Mouse (Mus musculus) limb, embryonic 11.5 days (tissue): ENCODE measurements around the gene Pip5k1a. TPM values are rescaled to one million over a fixed set of nuclear protein-coding genes. Genes with fewer than 3 reads are reported as not detected.
"Not testable (repeated sequence)": the region's sequence is repeated elsewhere in the genome, so short reads cannot be mapped to it uniquely, and the experiment has no call there.

ENCODE experiments used
- ATAC-seq: fragments of 200-750 bp; cut with Nextera tagmentation; 2 replicates; pipeline ENCODE4 v1.8.0; 2017; ENCODE audit warnings: low read depth; ENCODE audit not compliant: insufficient number of reproducible peaks, low FRiP score, low TSS enrichment
- DNase-seq: peaks from one replicate; pipeline ENCODE4 v3.0.0-alpha.2; 2015; ENCODE audit warnings: low spot score
- H3K27ac ChIP-seq: fragments of 300-500 bp; sonication (generic); replicated peaks from 2 replicates; pipeline ENCODE4 v1.5.1; 2014; ENCODE audit warnings: low read depth, mild to moderate bottlenecking, low read length
- H3K27me3 ChIP-seq: fragments of 300-500 bp; sonication (generic); 2 replicates; pipeline ENCODE4 v1.6.1; 2014; ENCODE audit warnings: mild to moderate bottlenecking, low read length, mixed read lengths; ENCODE audit not compliant: control insufficient read depth, insufficient read depth
- H3K36me3 ChIP-seq: fragments of 300-500 bp; sonication (generic); 2 replicates; pipeline ENCODE4 v1.6.1; 2014; ENCODE audit warnings: mild to moderate bottlenecking, low read length, moderate library complexity, mixed read lengths; ENCODE audit not compliant: control insufficient read depth, insufficient read depth
- H3K4me1 ChIP-seq: fragments of 300-500 bp; sonication (generic); 2 replicates; pipeline ENCODE4 v1.6.1; 2014; ENCODE audit warnings: low read length, mixed read lengths; ENCODE audit not compliant: control insufficient read depth, insufficient read depth
- H3K4me2 ChIP-seq: fragments of 300-500 bp; sonication (generic); 2 replicates; pipeline ENCODE4 v1.6.1; 2014; ENCODE audit warnings: low read depth, mild to moderate bottlenecking, moderate library complexity; ENCODE audit not compliant: severe bottlenecking
- H3K4me3 ChIP-seq: fragments of 300-500 bp; sonication (generic); 2 replicates; pipeline ENCODE4 v1.5.1; 2014; ENCODE audit warnings: low read depth, low read length
- H3K9ac ChIP-seq: fragments of 300-500 bp; sonication (generic); 2 replicates; pipeline ENCODE4 v1.6.1; 2014; ENCODE audit warnings: mild to moderate bottlenecking, low read length
- H3K9me3 ChIP-seq: fragments of 300-500 bp; sonication (generic); 2 replicates; pipeline ENCODE4 v1.6.1; 2016; ENCODE audit warnings: low read length; ENCODE audit not compliant: control insufficient read depth
- WGBS: fragments of 180-500 bp; shearing (Covaris S2); extraction: QIAGEN DNeasy Blood & Tissue Kit; methylation state at CpG from one replicate; pipeline ENCODE4 v1.1.7; 2014; 5-methylcytosine and 5-hydroxymethylcytosine counted together
- polyA plus RNA-seq: library from polyadenylated mRNA; unstranded; fragments of >200 nt; fragmentation: Nextera tagmentation; extraction: Ambion mirVana; gene quantifications from 2 replicates; pipeline ENCODE4 v1.2.1, GENCODE M21; 2014

The Pip5k1a gene
- polyA plus RNA-seq, 1 experiment from 2014 or later: 15.4 TPM

- no peak for DNase-seq
- H3K4me1 ChIP-seq: peaks cover 13% of the 10 kb centered on the region
- no peak overlapping the region for H3K27ac ChIP-seq
- H3K36me3 ChIP-seq: no peaks in the 10 kb centered on the region
- no peaks in the 10 kb centered on the region for H3K9me3 ChIP-seq
- 68% methylated on average over 2 of the region's 2 CpGs for WGBS
- H3K4me3 ChIP-seq: no peak overlapping the region
- ATAC-seq: no peak
- no peak overlapping the region for H3K9ac ChIP-seq
- no peak overlapping the region for H3K4me2 ChIP-seq
- no peaks in the 10 kb centered on the region for H3K27me3 ChIP-seq
These were observed 1.2 kb upstream of the Pip5k1a start for GRCm38 (mm10) chr3:95107898-95108297.

GRCm38 (mm10) chr3:95107308-95107707 is 578 bp upstream of the Pip5k1a start:
- H3K27ac ChIP-seq: not testable (repeated sequence)

GRCm38 (mm10) chr3:95105586-95106337 is 968 bp downstream of the Pip5k1a start:
- ATAC-seq (peak; percentile 22; the same call in 1 of the 2 replicates), DNase-seq (no peak)
- Histone ChIP-seq H3K36me3 (no peaks in the 10 kb centered on the region), H3K4me2 (peak overlapping the region; percentile 83), H3K9me3 (no peaks in the 10 kb centered on the region), H3K27me3 (no peaks in the 10 kb centered on the region), H3K4me3 (peak overlapping the region; percentile 97), H3K4me1 (peaks cover 7% of the 10 kb centered on the region), H3K27ac (peak overlapping the region; percentile 56; the same call in 1 of the 2 replicates), H3K9ac (peak overlapping the region; percentile 91)
- under 1% methylated on average over 16 of the region's 16 CpGs for WGBS

More at GRCm38 (mm10) chr3:95107308-95107707, 578 bp upstream of the Pip5k1a start:
- not testable (repeated sequence) for H3K27me3 ChIP-seq, H3K36me3 ChIP-seq, H3K9me3 ChIP-seq, ATAC-seq, DNase-seq, H3K9ac ChIP-seq
- Histone ChIP-seq H3K4me1 (peaks cover 11% of the 10 kb centered on the region), H3K4me2 (peak overlapping the region; percentile 39; the same call in 1 of the 2 replicates), H3K4me3 (peak overlapping the region; percentile 97; the same call in 1 of the 2 replicates)

DNA sequence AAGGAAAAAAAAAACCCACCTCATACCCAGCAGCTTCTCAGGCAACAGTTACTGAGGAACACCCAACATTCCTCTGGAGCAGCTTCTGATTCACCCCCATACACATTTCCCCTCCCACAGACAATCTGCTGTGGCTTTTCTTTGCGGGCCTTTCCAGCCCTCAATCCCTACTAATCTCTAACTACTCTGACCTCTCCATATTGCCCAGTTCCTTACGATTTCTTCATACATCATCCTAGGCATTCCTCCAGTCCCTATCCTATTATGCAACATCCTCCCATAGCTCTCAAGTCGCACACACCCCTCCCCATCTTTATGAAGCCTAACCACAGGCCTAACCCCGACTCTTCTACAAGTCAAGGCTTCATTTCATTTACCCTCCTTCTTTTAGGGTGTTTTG is 1.6 kb downstream of the Pip5k1a start:
- Histone ChIP-seq H3K27ac (no peak overlapping the region), H3K36me3 (no peaks in the 10 kb centered on the region), H3K9me3 (no peaks in the 10 kb centered on the region), H3K9ac (peak overlapping the region; percentile 91; the same call in 1 of the 2 replicates), H3K4me3 (peak overlapping the region; percentile 97), H3K4me1 (peaks cover 7% of the 10 kb centered on the region), H3K27me3 (no peaks in the 10 kb centered on the region), H3K4me2 (peak overlapping the region; percentile 83)
- no peak for DNase-seq
- ATAC-seq: no peak
- WGBS: 75% methylated on average over 4 of the region's 4 CpGs

- H3K27ac ChIP-seq: no peak overlapping the region
- H3K36me3 ChIP-seq: peaks cover 2% of the 10 kb centered on the region; the same call in 1 of the 2 replicates
- no peaks in the 10 kb centered on the region for H3K27me3 ChIP-seq
- no peak overlapping the region for H3K9ac ChIP-seq
- WGBS: 23% methylated on average over 2 of the region's 2 CpGs
- H3K4me3 ChIP-seq: no peak overlapping the region
- DNase-seq (no peak), ATAC-seq (no peak)
- H3K4me2 ChIP-seq: no peak overlapping the region
- peaks cover 7% of the 10 kb centered on the region for H3K4me1 ChIP-seq
- no peaks in the 10 kb centered on the region for H3K9me3 ChIP-seq
These were observed 5.9 kb downstream of the Pip5k1a start for GRCm38 (mm10) chr3:95100854-95101253.

DNA sequence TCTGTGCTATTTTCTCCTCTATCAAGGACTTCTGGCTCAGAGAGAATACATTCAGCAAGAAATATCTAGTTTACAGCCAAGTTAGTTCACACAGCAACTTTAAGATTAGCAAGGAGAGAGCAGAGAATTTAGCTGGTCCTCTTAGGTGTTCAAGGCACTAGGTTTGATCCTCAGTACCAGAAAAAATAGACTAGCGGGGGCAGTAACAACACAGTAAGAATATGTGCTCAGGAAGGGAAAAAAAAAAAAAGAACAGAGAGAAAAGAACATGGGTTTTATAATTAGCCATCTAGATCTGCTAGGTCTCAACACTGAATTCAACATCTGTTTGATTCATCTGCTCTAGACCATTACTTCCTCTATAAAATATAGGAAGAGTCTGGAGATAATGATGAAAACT is 18.7 kb downstream of the Pip5k1a start:
- H3K9me3 ChIP-seq: no peaks in the 10 kb centered on the region
- no peak overlapping the region for H3K9ac ChIP-seq
- WGBS: 87% methylated on average over 1 of the region's 1 CpGs
- H3K27me3 ChIP-seq: no peaks in the 10 kb centered on the region
- H3K4me3 ChIP-seq: no peak overlapping the region
- no peaks in the 10 kb centered on the region for H3K4me1 ChIP-seq
- no peak overlapping the region for H3K4me2 ChIP-seq
- no peak for DNase-seq
- peaks cover 2% of the 10 kb centered on the region; the same call in 1 of the 2 replicates for H3K36me3 ChIP-seq
- no peak overlapping the region for H3K27ac ChIP-seq
- no peak for ATAC-seq

- WGBS: 92% methylated on average over 2 of the region's 2 CpGs
- Histone ChIP-seq H3K27ac (no peak overlapping the region), H3K4me1 (no peaks in the 10 kb centered on the region), H3K36me3 (peaks cover 29% of the 10 kb centered on the region), H3K4me2 (no peak overlapping the region), H3K9ac (no peak overlapping the region), H3K27me3 (no peaks in the 10 kb centered on the region), H3K9me3 (no peaks in the 10 kb centered on the region), H3K4me3 (no peak overlapping the region)
- ATAC-seq (no peak), DNase-seq (no peak)
These were observed 35.1 kb downstream of the Pip5k1a start for GRCm38 (mm10) chr3:95071606-95072005.

- Histone ChIP-seq H3K27ac (no peak overlapping the region), H3K27me3 (no peaks in the 10 kb centered on the region), H3K9me3 (no peaks in the 10 kb centered on the region), H3K4me3 (no peak overlapping the region), H3K9ac (no peak overlapping the region), H3K36me3 (peaks cover 48% of the 10 kb centered on the region; the same call in 1 of the 2 replicates), H3K4me1 (no peaks in the 10 kb centered on the region), H3K4me2 (no peak overlapping the region)
- no peak for ATAC-seq
- 93% methylated on average over 11 of the region's 11 CpGs for WGBS
- no peak for DNase-seq
These were observed 40.2 kb downstream of the Pip5k1a start for GRCm38 (mm10) chr3:95066570-95066969.
